Mouse (Mus musculus) liver, embryonic 14.5 days (tissue): Measurements from ENCODE around the gene Ttc29.

Experiments used
- CTCF ChIP-seq: IDR thresholded peaks from 2 replicates; pipeline ENCODE4 v1.5.1; 2016; ENCODE audit warnings: antibody characterized with exemption, low read depth, control low read depth
- EP300 ChIP-seq: IDR thresholded peaks from 2 replicates; pipeline ENCODE4 v1.6.1; 2016; ENCODE audit warnings: antibody characterized with exemption, low read depth

GRCm38 (mm10) chr8:78265506-78265905, 52.4 kb downstream of the Ttc29 start:
- TF ChIP-seq CTCF, result no peak
- no peak for TF ChIP-seq EP300
